Mouse (Mus musculus) olfactory bulb, adult 2 months (tissue): Measurements from ENCODE around the gene Leng9. TPM values are rescaled to one million over a fixed set of nuclear protein-coding genes. Genes with fewer than 3 reads are reported as not detected.
A peak's percentile ranks its signal among the peaks of the same experiment; 100 is the strongest.

Experiments
- H3K27ac ChIP-seq: fragments of 200-500 bp; 2 replicates; pipeline ENCODE4 v1.5.1; 2012; ENCODE audit warnings: low read depth, low read length; ENCODE audit not compliant: insufficient read depth
- H3K4me1 ChIP-seq: fragments of 200-500 bp; 2 replicates; pipeline ENCODE4 v1.6.1; 2012; ENCODE audit warnings: low read length; ENCODE audit not compliant: control insufficient read depth, insufficient read depth
- H3K4me3 ChIP-seq: fragments of 200-500 bp; 2 replicates; pipeline ENCODE4 v1.5.1; 2012; ENCODE audit warnings: mild to moderate bottlenecking, low read depth, low read length, moderate library complexity; ENCODE audit not compliant: insufficient read depth
- CTCF ChIP-seq: fragments of 200-500 bp; IDR thresholded peaks from 2 replicates; pipeline ENCODE4 v1.5.1; 2012; ENCODE audit warnings: low read depth, mild to moderate bottlenecking, low read length, moderate library complexity; ENCODE audit not compliant: insufficient read depth
- POLR2A ChIP-seq: fragments of 200-500 bp; IDR thresholded peaks from 2 replicates; pipeline ENCODE4 v1.6.1; 2012; ENCODE audit warnings: mild to moderate bottlenecking, low read depth, low read length, moderate library complexity; ENCODE audit not compliant: insufficient read depth
- WGBS: fragments of 180-500 bp; shearing (Covaris S2); methylation state at CpG from one replicate; pipeline ENCODE4 v1.1.7; 2018; 5-methylcytosine and 5-hydroxymethylcytosine counted together
- polyA plus RNA-seq: library from polyadenylated mRNA; stranded (reverse); fragments of >200 nt; gene quantifications from 2 replicates; pipeline ENCODE4 v1.2.4, GENCODE M21; 2012; ENCODE audit warnings: low replicate concordance; ENCODE audit not compliant: missing spikeins, insufficient read depth, insufficient read length

Leng9 gene
- polyA plus RNA-seq, 1 experiment = not detected

- H3K4me3 ChIP-seq = peak overlapping the region; percentile 80
- WGBS = 5% methylated on average over 19 of the region's 19 CpGs
- H3K4me1 ChIP-seq = peaks cover 27% of the 10 kb centered on the region
- TF ChIP-seq POLR2A (peak; percentile 36; the same call in 1 of the 2 replicates), CTCF (no peak)
- H3K27ac ChIP-seq = peak overlapping the region; percentile 97
Observed at GRCm38 (mm10) chr7:4119976-4120921, 29.9 kb downstream of the Leng9 start.

- TF ChIP-seq POLR2A (peak; percentile 37; the same call in 1 of the 2 replicates), CTCF (peak; percentile 92)
- peak within 1 kb of the TSS; percentile 80 for H3K4me3 ChIP-seq
- H3K27ac ChIP-seq = peak within 1 kb of the TSS; percentile 97
- peaks cover 19% of the 10 kb centered on the region for H3K4me1 ChIP-seq
- 1% methylated on average over 36 of the region's 37 CpGs for WGBS
Observed at GRCm38 (mm10) chr7:4119344-4119902, 30.8 kb downstream of the Leng9 start, which contains the start of gene Ttyh1. Ttyh1 (plus strand) TSS chr7:4119408.

- peaks cover 5% of the 10 kb centered on the region for H3K4me1 ChIP-seq
- 60% methylated on average over 8 of the region's 8 CpGs for WGBS
- H3K4me3 ChIP-seq = no peak overlapping the region
- no peak overlapping the region for H3K27ac ChIP-seq
- no peak for TF ChIP-seq CTCF
- no peak for TF ChIP-seq POLR2A
Observed at GRCm38 (mm10) chr7:4117050-4117814, 32.9 kb downstream of the Leng9 start.

GRCm38 (mm10) chr7:4111766-4112165 lies 38.4 kb downstream of the Leng9 start:
- Histone ChIP-seq H3K4me1 (no peaks in the 10 kb centered on the region), H3K27ac (peak overlapping the region; percentile 68), H3K4me3 (no peak overlapping the region)
- 30% methylated on average over 3 of the region's 3 CpGs for WGBS
- TF ChIP-seq CTCF = no peak
- TF ChIP-seq POLR2A = no peak

- Histone ChIP-seq H3K4me3 (no peak overlapping the region), H3K4me1 (no peaks in the 10 kb centered on the region), H3K27ac (no peak overlapping the region)
- no peak for TF ChIP-seq CTCF
- 7% methylated on average over 4 of the region's 4 CpGs for WGBS
Observed at GRCm38 (mm10) chr7:4103411-4103810, 46.8 kb downstream of the Leng9 start.

- Histone ChIP-seq H3K4me1 (no peaks in the 10 kb centered on the region), H3K4me3 (no peak overlapping the region), H3K27ac (no peak overlapping the region)
- 71% methylated on average over 5 of the region's 5 CpGs for WGBS
- TF ChIP-seq POLR2A (no peak), CTCF (no peak)
Observed at GRCm38 (mm10) chr7:4101144-4101543, 49.0 kb downstream of the Leng9 start.

GRCm38 (mm10) chr7:4098832-4099231 lies 51.3 kb downstream of the Leng9 start:
- 61% methylated on average over 2 of the region's 2 CpGs for WGBS
- Histone ChIP-seq H3K27ac (no peak overlapping the region), H3K4me3 (no peak overlapping the region), H3K4me1 (no peaks in the 10 kb centered on the region)
- TF ChIP-seq POLR2A = no peak
- TF ChIP-seq CTCF = no peak

- 63% methylated on average over 2 of the region's 2 CpGs for WGBS
- H3K27ac ChIP-seq = no peak overlapping the region
- H3K4me1 ChIP-seq = no peaks in the 10 kb centered on the region
- TF ChIP-seq CTCF (no peak), POLR2A (no peak)
- no peak overlapping the region for H3K4me3 ChIP-seq
Observed at GRCm38 (mm10) chr7:4098301-4098700, 51.9 kb downstream of the Leng9 start.

Other genes with a start within 250 kb of the Leng9 start
- not detected in 2 replicates for gene Lilra6, start 234.9 kb downstream of the Leng9 start, polyA plus RNA-seq
- not detected in 2 replicates for gene Lair1, start 87.2 kb downstream of the Leng9 start, polyA plus RNA-seq
- gene Ttyh1, start 31.0 kb downstream of the Leng9 start, polyA plus RNA-seq = 162 and 238 TPM in 2 replicates
- 552 and 558 TPM in 2 replicates for gene Leng8, start 13.3 kb downstream of the Leng9 start, polyA plus RNA-seq
- not detected in 2 replicates for gene Cdc42ep5, start 14.5 kb upstream of the Leng9 start, polyA plus RNA-seq
- gene Lilra5, start 87.4 kb upstream of the Leng9 start, polyA plus RNA-seq = not detected in 2 replicates
- gene Ncr1, start 187.3 kb upstream of the Leng9 start, polyA plus RNA-seq = not detected in 2 replicates
- not detected in 2 replicates for gene Gp6, start 247.4 kb upstream of the Leng9 start, polyA plus RNA-seq